Mouse (Mus musculus): ENCODE results near the gene Gfer.
A peak's percentile ranks its signal among the peaks of the same experiment; 100 is the strongest.

The Gfer gene

GRCm38 (mm10) chr17:24696011-24696697 lies at the start of gene Gfer, which contains the start of gene Noxo1:
TSS of gene Gfer (minus strand) at chr17:24696156.
TSS of gene Noxo1 (plus strand) at chr17:24696234.
- DNase-seq (ENCODE audit: low read depth) = peak; percentile 72

GRCm38 (mm10) chr17:24744381-24744780 lies 48.4 kb upstream of the Gfer start:
- DNase-seq (ENCODE audit: low read depth) = peak; percentile 10

GRCm38 (mm10) chr17:24743896-24744295 lies 47.9 kb upstream of the Gfer start:
- DNase-seq (ENCODE audit: low read depth) = no peak

- DNase-seq (ENCODE audit: low read depth) = peak; percentile 40
These were observed 46.4 kb upstream of the Gfer start for GRCm38 (mm10) chr17:24742307-24742706.

GRCm38 (mm10) chr17:24739926-24740325 lies 44.0 kb upstream of the Gfer start:
- no peak for DNase-seq (ENCODE audit: low read depth)

- DNase-seq (ENCODE audit: low read depth) = no peak
These were observed 42.3 kb upstream of the Gfer start for GRCm38 (mm10) chr17:24738238-24738637.

- peak; percentile 70 for DNase-seq (ENCODE audit: low read depth)
These were observed 41.3 kb upstream of the Gfer start for GRCm38 (mm10) chr17:24737135-24737810.

- DNase-seq (ENCODE audit: low read depth) = peak; percentile 98
These were observed 40.5 kb upstream of the Gfer start, which contains the start of gene Msrb1 for GRCm38 (mm10) chr17:24736330-24737051. TSS of gene Msrb1 (plus strand) at chr17:24736642.

- DNase-seq (ENCODE audit: low read depth) = no peak
These were observed 39.5 kb upstream of the Gfer start for GRCm38 (mm10) chr17:24735446-24735845.

GRCm38 (mm10) chr17:24734513-24734912 lies 38.6 kb upstream of the Gfer start:
- peak; percentile 21 for DNase-seq (ENCODE audit: low read depth)

- peak; percentile 28 for DNase-seq (ENCODE audit: low read depth)
These were observed 37.6 kb upstream of the Gfer start for GRCm38 (mm10) chr17:24733434-24734050.

GRCm38 (mm10) chr17:24732233-24732935 lies 36.4 kb upstream of the Gfer start:
- no peak for DNase-seq (ENCODE audit: low read depth)

GRCm38 (mm10) chr17:24730787-24731186 lies 34.8 kb upstream of the Gfer start:
- DNase-seq (ENCODE audit: low read depth) = peak; percentile 46

GRCm38 (mm10) chr17:24729067-24729466 lies 33.1 kb upstream of the Gfer start:
- no peak for DNase-seq (ENCODE audit: low read depth)

- no peak for DNase-seq (ENCODE audit: low read depth)
These were observed 32.2 kb upstream of the Gfer start for GRCm38 (mm10) chr17:24728184-24728583.

- DNase-seq (ENCODE audit: low read depth) = no peak
These were observed 31.7 kb upstream of the Gfer start, which contains the start of gene Rpl3l for GRCm38 (mm10) chr17:24727618-24728017. TSS of gene Rpl3l (plus strand) at chr17:24727820.

- peak; percentile 51 for DNase-seq (ENCODE audit: low read depth)
These were observed 29.9 kb upstream of the Gfer start for GRCm38 (mm10) chr17:24725637-24726390.

- peak; percentile 93 for DNase-seq (ENCODE audit: low read depth)
These were observed 28.2 kb upstream of the Gfer start, which contains the start of gene Ndufb10 for GRCm38 (mm10) chr17:24724184-24724583. TSS of gene Ndufb10 (minus strand) at chr17:24724478.

GRCm38 (mm10) chr17:24723881-24724180 lies 27.9 kb upstream of the Gfer start:
- peak; percentile 57 for DNase-seq (ENCODE audit: low read depth)

- peak; percentile 56 for DNase-seq (ENCODE audit: low read depth)
These were observed 27.3 kb upstream of the Gfer start for GRCm38 (mm10) chr17:24723122-24723880.

Measured in 416B (cell line).